In the genomic region with DNA sequence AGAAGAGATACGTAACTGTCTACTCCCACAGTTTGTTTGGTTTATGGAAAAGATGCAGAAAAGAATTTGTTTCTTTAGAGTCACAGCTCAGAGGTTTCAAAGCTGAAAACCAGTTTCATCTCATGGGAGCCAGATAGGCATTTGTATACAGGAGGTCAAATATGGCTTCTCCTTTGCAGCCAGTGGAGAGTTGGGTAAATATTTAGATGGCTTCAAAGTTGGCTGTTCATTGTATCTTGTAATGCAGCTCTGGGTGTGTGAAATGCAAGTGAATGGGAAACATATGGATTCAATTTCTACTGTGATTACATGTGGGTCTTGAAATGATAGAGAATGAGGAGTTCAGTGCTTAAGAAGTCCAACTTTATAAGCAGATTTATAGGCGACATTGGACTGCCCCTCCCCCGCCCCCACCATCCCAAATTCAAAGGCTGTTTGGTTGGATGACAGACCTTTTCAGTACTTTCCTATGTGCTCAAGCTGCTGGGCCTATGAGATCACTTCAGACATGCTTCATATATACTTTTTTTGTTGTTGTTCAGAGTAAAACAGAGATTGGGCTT, we compare ENCODE assay signal across 23 mouse cellular contexts.
A peak's percentile ranks its signal among the peaks of the same experiment; 100 is the strongest.
DNase-seq lines count a peak whose midpoint lies in the region; ATAC-seq and TF ChIP-seq lines count a peak whose summit lies in the region.
"Had no signal": no experiment of that assay in that cellular context is flagged by ENCODE, and none has a peak within 500 bp of the region (broad histone marks: within the 10 kb centered on the region; RNA-seq: fewer than 3 reads in every experiment).

No protein-coding gene starts in this region.

- no peak overlapping the region for H3K4me3 ChIP-seq in limb, embryonic 13.5 days
- no peak overlapping the region for H3K4me3 ChIP-seq in limb, embryonic 10.5 days
- no peak overlapping the region for H3K4me3 ChIP-seq in embryonic facial prominence, embryonic 10.5 days
- H3K4me3 ChIP-seq in limb, embryonic 14.5 days (replicated peaks; ENCODE audit: low read length), result no peak overlapping the region
- no peak overlapping the region for H3K4me3 ChIP-seq in forebrain, embryonic 12.5 days (replicated peaks)
- H3K4me3 ChIP-seq: heart, embryonic 10.5 days; layer of hippocampus, adult 2 months; limb, embryonic 12.5 days; liver, embryonic 15.5 days; megakaryocyte, embryonic 14.5 days had no signal

- no peak for TF ChIP-seq POLR2A in limb, embryonic 14.5 days (IDR thresholded peaks at IDR 0.05; ENCODE audit: borderline replicate concordance, extremely low read depth, insufficient read depth, insufficient read length)

- 52% methylated on average over 3 of the region's 3 CpGs for WGBS in limb, embryonic 13.5 days
- WGBS in limb, embryonic 10.5 days, result 75% methylated on average over 3 of the region's 3 CpGs
- 75% methylated on average over 3 of the region's 3 CpGs for WGBS in embryonic facial prominence, embryonic 10.5 days
- 44% methylated on average over 3 of the region's 3 CpGs for WGBS in limb, embryonic 14.5 days
- WGBS in forebrain, embryonic 12.5 days, result 84% methylated on average over 3 of the region's 3 CpGs

- H3K4me1 ChIP-seq in limb, embryonic 13.5 days, result peaks cover 20% of the 10 kb centered on the region
- H3K4me1 ChIP-seq in limb, embryonic 10.5 days, result peaks cover 43% of the 10 kb centered on the region
- H3K4me1 ChIP-seq in embryonic facial prominence, embryonic 10.5 days, result peaks cover 41% of the 10 kb centered on the region
- H3K4me1 ChIP-seq in limb, embryonic 14.5 days (ENCODE audit: control insufficient read depth, insufficient read depth, low read length), result peaks cover 12% of the 10 kb centered on the region
- peaks cover 6% of the 10 kb centered on the region; the same call in 1 of the 2 replicates for H3K4me1 ChIP-seq in forebrain, embryonic 12.5 days

- H3K9ac ChIP-seq in limb, embryonic 13.5 days, result no peak overlapping the region
- no peak overlapping the region for H3K9ac ChIP-seq in limb, embryonic 14.5 days (ENCODE audit: low read depth, low read length, severe bottlenecking)
- H3K9ac ChIP-seq in forebrain, embryonic 12.5 days, result no peak overlapping the region
- H3K9ac ChIP-seq: hindbrain, embryonic 14.5 days; limb, embryonic 12.5 days; liver, embryonic 15.5 days had no signal

- no peaks in the 10 kb centered on the region for H3K9me3 ChIP-seq in limb, embryonic 13.5 days
- no peaks in the 10 kb centered on the region for H3K9me3 ChIP-seq in limb, embryonic 10.5 days (replicated peaks)
- H3K9me3 ChIP-seq in embryonic facial prominence, embryonic 10.5 days, result no peaks in the 10 kb centered on the region
- no peaks in the 10 kb centered on the region for H3K9me3 ChIP-seq in limb, embryonic 14.5 days (ENCODE audit: control insufficient read depth, low read length)
- no peaks in the 10 kb centered on the region for H3K9me3 ChIP-seq in forebrain, embryonic 12.5 days
- H3K9me3 ChIP-seq: heart, embryonic 10.5 days; limb, embryonic 12.5 days; liver, embryonic 15.5 days; megakaryocyte, embryonic 14.5 days had no signal

- H3K4me2 ChIP-seq in limb, embryonic 13.5 days (replicated peaks), result no peak overlapping the region
- H3K4me2 ChIP-seq in limb, embryonic 14.5 days (replicated peaks; ENCODE audit: low read depth, low read length, severe bottlenecking), result no peak overlapping the region
- no peak overlapping the region for H3K4me2 ChIP-seq in forebrain, embryonic 12.5 days
- H3K4me2 ChIP-seq: hindbrain, embryonic 14.5 days; limb, embryonic 12.5 days; liver, embryonic 15.5 days had no signal

- no peaks in the 10 kb centered on the region for H3K36me3 ChIP-seq in limb, embryonic 13.5 days
- no peaks in the 10 kb centered on the region for H3K36me3 ChIP-seq in limb, embryonic 10.5 days
- H3K36me3 ChIP-seq in embryonic facial prominence, embryonic 10.5 days (replicated peaks), result no peaks in the 10 kb centered on the region
- no peaks in the 10 kb centered on the region for H3K36me3 ChIP-seq in limb, embryonic 14.5 days (ENCODE audit: control insufficient read depth, insufficient read depth, low read length)
- H3K36me3 ChIP-seq in forebrain, embryonic 12.5 days (replicated peaks), result no peaks in the 10 kb centered on the region
- H3K36me3 ChIP-seq: heart, embryonic 10.5 days; limb, embryonic 12.5 days; liver, embryonic 15.5 days had no signal

- DNase-seq in embryo, embryonic 11 days, result peak; percentile 28
- no peak for DNase-seq in embryo, embryonic 10 days (ENCODE audit: low spot score)
- DNase-seq in limb, embryonic 10.5 days (ENCODE audit: low spot score), result no peak
- peak; percentile 44 for DNase-seq in embryonic facial prominence, embryonic 10.5 days (ENCODE audit: low spot score)
- DNase-seq in limb, embryonic 14.5 days (ENCODE audit: low spot score), result peak; percentile 59
- DNase-seq: adrenal gland, postnatal 14 days; cerebellum, adult 9-11 months; heart, postnatal 4 days; kidney, postnatal 25 days; lung, postnatal 36 days; midbrain, embryonic 14.5 days; thymus, postnatal 25 days had no signal

- H3K27me3 ChIP-seq in limb, embryonic 13.5 days, result no peaks in the 10 kb centered on the region
- no peaks in the 10 kb centered on the region for H3K27me3 ChIP-seq in limb, embryonic 10.5 days (ENCODE audit: low read depth, poor library complexity, severe bottlenecking)
- no peaks in the 10 kb centered on the region for H3K27me3 ChIP-seq in embryonic facial prominence, embryonic 10.5 days (replicated peaks; ENCODE audit: low read depth, poor library complexity, severe bottlenecking)
- no peaks in the 10 kb centered on the region for H3K27me3 ChIP-seq in limb, embryonic 14.5 days (ENCODE audit: control insufficient read depth, insufficient read depth, low read length)
- no peaks in the 10 kb centered on the region for H3K27me3 ChIP-seq in forebrain, embryonic 12.5 days
- H3K27me3 ChIP-seq: limb, embryonic 12.5 days; liver, embryonic 15.5 days; megakaryocyte, embryonic 14.5 days had no signal

- H3K27ac ChIP-seq in limb, embryonic 13.5 days, result no peak overlapping the region
- H3K27ac ChIP-seq in limb, embryonic 10.5 days, result no peak overlapping the region
- no peak overlapping the region for H3K27ac ChIP-seq in embryonic facial prominence, embryonic 10.5 days (replicated peaks)
- H3K27ac ChIP-seq in limb, embryonic 14.5 days (replicated peaks; ENCODE audit: low read depth, low read length), result no peak overlapping the region
- no peak overlapping the region for H3K27ac ChIP-seq in forebrain, embryonic 12.5 days
- H3K27ac ChIP-seq: heart, embryonic 10.5 days; hindbrain, embryonic 14.5 days; layer of hippocampus, adult 2 months; limb, embryonic 12.5 days; liver, embryonic 15.5 days had no signal

- peak; percentile 55; the same call in 1 of the 2 replicates for ATAC-seq in limb, embryonic 13.5 days (ENCODE audit: low FRiP score, low read depth)
- 0 out of 2 replicates have a peak, but pooled peaks have one; percentile 47 for ATAC-seq in limb, embryonic 14.5 days (ENCODE audit: low FRiP score, low read depth)
- no peak for ATAC-seq in cerebellum, adult (ENCODE audit: insufficient number of reproducible peaks, low FRiP score, low TSS enrichment)
- ATAC-seq in forebrain, embryonic 12.5 days (ENCODE audit: low FRiP score), result no peak
- ATAC-seq: forebrain, embryonic 14.5 days; inflammation-experienced regulatory T-cells, adult 6 months had no signal

Comparison
In these comparisons a context has a peak if more than half of its experiments do, and no peak if none do; other contexts are left out.
1. DNase-seq: peak in embryo, embryonic 11 days (single experiment), embryonic facial prominence, embryonic 10.5 days (single experiment) and limb, embryonic 14.5 days (single experiment); none in embryo, embryonic 10 days (single experiment) and limb, embryonic 10.5 days (single experiment).
2. ATAC-seq: peak in limb, embryonic 13.5 days (single experiment) and limb, embryonic 14.5 days (single experiment); none in cerebellum, adult (single experiment) and forebrain, embryonic 12.5 days (single experiment).